ENCODE assay signal across 11 mouse cellular contexts in genomic region chr2:158413240-158413639, GRCm38 (mm10).
"Had no signal": no experiment of that assay in that cellular context is flagged by ENCODE, and none has a peak within 500 bp of the region (broad histone marks: within the 10 kb centered on the region; RNA-seq: fewer than 3 reads in every experiment).

No protein-coding gene starts in this region.

- H3K4me2 ChIP-seq: limb, embryonic 12.5 days; lung, embryonic 15.5 days; midbrain, embryonic 13.5 days had no signal

- H3K4me3 ChIP-seq: layer of hippocampus, adult 2 months; limb, embryonic 12.5 days; lung, embryonic 15.5 days; midbrain, embryonic 13.5 days had no signal

- H3K36me3 ChIP-seq: limb, embryonic 12.5 days; lung, embryonic 15.5 days; midbrain, embryonic 13.5 days had no signal

- H3K27ac ChIP-seq: kidney, postnatal 0 days; layer of hippocampus, adult 2 months; limb, embryonic 12.5 days; lung, embryonic 15.5 days; macrophage; midbrain, embryonic 13.5 days; stomach, postnatal 0 days had no signal

- DNase-seq: kidney, adult 11 months; kidney, adult 9 months; kidney, postnatal 4 days; lung, postnatal 14 days had no signal

- H3K27me3 ChIP-seq: limb, embryonic 12.5 days; lung, embryonic 15.5 days; midbrain, embryonic 13.5 days had no signal

- H3K9ac ChIP-seq: limb, embryonic 12.5 days; lung, embryonic 15.5 days; midbrain, embryonic 13.5 days had no signal

- H3K9me3 ChIP-seq: limb, embryonic 12.5 days; lung, embryonic 15.5 days; midbrain, embryonic 13.5 days had no signal

- ATAC-seq: midbrain, embryonic 13.5 days had no signal
